Mouse (Mus musculus) heart, embryonic 14.5 days (tissue): ENCODE measurements at regions not wholly inside any gene's neighbourhood (a gene's known extent, or its start where the extent isn't known, plus 50 kb on each side); places are given as distances from the start of the nearest gene placed in this dataset.

Source experiments
- ATAC-seq: fragments of 200-750 bp; cut with Nextera tagmentation; 2 replicates; pipeline ENCODE4 v1.8.0; 2017; ENCODE audit warnings: low read depth, moderate TSS enrichment; ENCODE audit not compliant: insufficient number of reproducible peaks, insufficient read depth, low FRiP score
- H3K27ac ChIP-seq, 2 experiments: fragments of 200-500 bp in 1 of 2; fragments of 300-500 bp in 1 of 2; sonication (generic) in 1 of 2; replicated peaks in 1 of 2; 2 replicates each; pipeline ENCODE4 v1.5.1; 2012 to 2014; ENCODE audit warnings: low read depth in 2 of 2, low read length in 2 of 2, control low read depth in 1 of 2, mild to moderate bottlenecking in 1 of 2, mixed read lengths in 1 of 2; ENCODE audit not compliant: control insufficient read depth in 1 of 2, insufficient read depth in 1 of 2
- H3K27me3 ChIP-seq: fragments of 300-500 bp; sonication (generic); 2 replicates; pipeline ENCODE4 v1.6.1; 2014; ENCODE audit warnings: mild to moderate bottlenecking, low read length, control low read depth; ENCODE audit not compliant: control insufficient read depth, insufficient read depth
- H3K36me3 ChIP-seq: fragments of 300-500 bp; sonication (generic); 2 replicates; pipeline ENCODE4 v1.6.1; 2014; ENCODE audit warnings: mild to moderate bottlenecking, control low read depth, low read length, mixed read lengths; ENCODE audit not compliant: control insufficient read depth, insufficient read depth
- H3K4me1 ChIP-seq, 2 experiments: fragments of 200-500 bp in 1 of 2; fragments of 300-500 bp in 1 of 2; sonication (generic) in 1 of 2; 2 replicates each; pipeline ENCODE4 v1.6.1; 2012 to 2014; ENCODE audit warnings: low read length in 2 of 2, control low read depth in 1 of 2, mixed read lengths in 1 of 2; ENCODE audit not compliant: control insufficient read depth in 2 of 2, insufficient read depth in 2 of 2
- H3K4me2 ChIP-seq: fragments of 300-500 bp; sonication (generic); 2 replicates; pipeline ENCODE4 v1.6.1; 2014; ENCODE audit warnings: mild to moderate bottlenecking, low read length
- H3K4me3 ChIP-seq, 2 experiments: fragments of 200-500 bp in 1 of 2; fragments of 300-500 bp in 1 of 2; sonication (generic) in 1 of 2; 2 replicates each; pipeline ENCODE4 v1.5.1; 2012 to 2014; ENCODE audit warnings: low read length in 2 of 2, mild to moderate bottlenecking in 2 of 2, control low read depth in 1 of 2, low read depth in 1 of 2, moderate library complexity in 1 of 2; ENCODE audit not compliant: control insufficient read depth in 1 of 2, insufficient read depth in 1 of 2
- H3K9ac ChIP-seq: fragments of 300-500 bp; sonication (generic); 2 replicates; pipeline ENCODE4 v1.6.1; 2014; ENCODE audit warnings: mild to moderate bottlenecking, low read length
- H3K9me3 ChIP-seq: fragments of 300-500 bp; sonication (generic); 2 replicates; pipeline ENCODE4 v1.6.1; 2016; ENCODE audit warnings: low read length, control low read depth; ENCODE audit not compliant: control insufficient read depth
- WGBS: fragments of 180-500 bp; shearing (Covaris S2); extraction: QIAGEN DNeasy Blood & Tissue Kit; methylation state at CpG from one replicate; pipeline ENCODE4 v1.1.7; 2014; 5-methylcytosine and 5-hydroxymethylcytosine counted together

DNA sequence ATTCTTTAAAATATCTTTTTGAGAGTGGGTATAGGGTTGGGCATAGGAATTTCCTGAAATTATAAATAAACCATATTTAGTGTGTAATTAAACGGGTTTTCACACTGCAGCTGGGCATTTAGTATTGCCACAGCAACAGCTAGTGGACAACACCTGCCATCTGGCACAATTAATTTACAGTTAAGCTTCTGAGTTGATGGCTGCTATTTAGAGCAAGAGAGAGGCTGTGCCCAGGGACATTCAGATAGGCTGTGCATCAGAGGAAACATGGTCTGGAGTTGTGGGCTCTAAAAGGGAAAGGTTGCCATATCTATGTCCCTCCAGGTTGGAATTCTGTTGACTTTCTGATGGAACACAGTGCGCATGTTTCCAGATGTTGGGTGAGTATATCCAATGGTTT is 227.1 kb downstream of the Pth2r start:
- Histone ChIP-seq H3K9ac (no peak overlapping the region), H3K27ac (no peak overlapping the region), H3K4me1 (no peaks in the 10 kb centered on the region), H3K9me3 (no peaks in the 10 kb centered on the region), H3K4me2 (no peak overlapping the region), H3K27me3 (no peaks in the 10 kb centered on the region), H3K4me3 (no peak overlapping the region), H3K36me3 (no peaks in the 10 kb centered on the region)
- ATAC-seq, result no peak
- whole genome bisulfite sequencing, result 83% methylated on average over 2 of the region's 2 CpGs

DNA sequence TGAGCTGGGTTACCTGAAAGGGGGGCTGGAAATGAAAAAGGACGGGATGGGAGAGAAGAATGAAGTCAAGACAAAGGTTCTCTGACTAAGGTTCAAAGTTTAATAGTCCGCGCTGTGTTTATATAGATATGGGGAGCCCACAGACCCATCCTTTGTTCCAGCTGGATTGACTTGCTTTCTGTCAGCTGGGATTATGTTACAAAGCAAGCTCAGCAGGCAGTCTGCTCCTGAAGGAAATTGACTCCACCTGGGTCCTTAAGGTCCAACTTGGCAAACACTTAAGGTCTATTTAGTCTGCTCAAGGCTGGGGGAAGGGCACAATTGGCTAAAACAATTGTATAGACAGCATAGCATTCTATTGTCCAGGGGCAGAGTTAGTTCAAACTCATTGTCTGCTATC is 253.8 kb downstream of the Pth2r start:
- H3K27ac ChIP-seq, result no peak overlapping the region
- no peaks in the 10 kb centered on the region for H3K9me3 ChIP-seq
- no peaks in the 10 kb centered on the region for H3K4me1 ChIP-seq
- ATAC-seq, result no peak
- no peak overlapping the region for H3K9ac ChIP-seq
- H3K36me3 ChIP-seq, result no peaks in the 10 kb centered on the region
- 80% methylated on average over 3 of the region's 3 CpGs for WGBS
- no peak overlapping the region for H3K4me2 ChIP-seq
- H3K27me3 ChIP-seq, result no peaks in the 10 kb centered on the region
- no peak overlapping the region for H3K4me3 ChIP-seq

DNA sequence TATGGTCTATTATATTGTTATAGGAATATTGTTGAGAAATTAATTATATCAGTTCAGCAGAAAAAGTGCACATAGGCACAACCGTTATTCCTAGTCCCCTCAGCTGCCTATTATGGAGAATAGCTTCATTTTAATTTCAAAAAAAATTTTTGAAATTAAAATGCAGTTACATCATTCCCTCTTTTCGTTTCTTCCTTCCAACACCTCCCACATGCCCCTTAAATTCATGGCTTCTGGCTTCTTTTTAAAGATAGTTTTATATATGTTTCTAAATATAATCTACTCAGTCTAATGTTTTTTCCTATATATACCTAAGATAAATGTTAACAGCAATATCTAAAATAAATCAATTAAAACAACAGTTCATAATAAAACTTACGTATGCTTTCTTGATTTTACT is 256.7 kb downstream of the Pth2r start:
- no peak overlapping the region for H3K4me2 ChIP-seq
- 68% methylated on average over 3 of the region's 3 CpGs for WGBS
- no peak overlapping the region for H3K4me3 ChIP-seq
- no peaks in the 10 kb centered on the region for H3K36me3 ChIP-seq
- no peak for ATAC-seq
- H3K27ac ChIP-seq, result no peak overlapping the region
- H3K4me1 ChIP-seq, result no peaks in the 10 kb centered on the region
- no peaks in the 10 kb centered on the region for H3K9me3 ChIP-seq
- no peaks in the 10 kb centered on the region for H3K27me3 ChIP-seq
- no peak overlapping the region for H3K9ac ChIP-seq

DNA sequence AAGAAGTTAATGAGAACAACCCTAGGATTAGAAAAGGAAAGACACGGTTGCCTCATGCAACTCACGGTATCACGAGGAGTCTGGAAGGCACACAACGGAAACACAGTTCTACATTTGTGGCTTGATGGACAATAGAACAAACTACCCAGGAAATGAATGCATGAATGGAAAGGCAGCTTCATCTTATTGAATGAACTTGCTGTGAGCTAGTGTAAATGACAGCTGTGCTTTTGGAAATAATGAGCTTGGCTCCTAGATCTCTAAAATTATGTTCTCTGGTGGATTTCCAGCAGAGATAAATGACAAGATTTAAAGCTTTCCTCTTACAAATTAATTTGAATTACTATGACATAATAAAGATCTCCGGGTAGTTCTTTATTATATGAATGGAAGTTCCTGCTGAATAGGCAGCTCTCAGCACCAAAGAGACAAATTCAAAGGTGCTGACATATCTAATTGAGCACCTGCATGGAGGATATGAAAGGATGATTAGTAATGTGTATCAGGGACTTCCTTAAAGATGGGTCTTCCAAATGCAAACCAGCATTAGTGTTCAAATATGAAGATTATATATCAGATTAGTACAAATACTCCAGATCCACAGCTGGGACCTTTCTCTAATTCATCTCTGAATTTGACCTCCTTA is 262.5 kb downstream of the Pth2r start:
- 86% methylated on average over 5 of the region's 5 CpGs for WGBS

DNA sequence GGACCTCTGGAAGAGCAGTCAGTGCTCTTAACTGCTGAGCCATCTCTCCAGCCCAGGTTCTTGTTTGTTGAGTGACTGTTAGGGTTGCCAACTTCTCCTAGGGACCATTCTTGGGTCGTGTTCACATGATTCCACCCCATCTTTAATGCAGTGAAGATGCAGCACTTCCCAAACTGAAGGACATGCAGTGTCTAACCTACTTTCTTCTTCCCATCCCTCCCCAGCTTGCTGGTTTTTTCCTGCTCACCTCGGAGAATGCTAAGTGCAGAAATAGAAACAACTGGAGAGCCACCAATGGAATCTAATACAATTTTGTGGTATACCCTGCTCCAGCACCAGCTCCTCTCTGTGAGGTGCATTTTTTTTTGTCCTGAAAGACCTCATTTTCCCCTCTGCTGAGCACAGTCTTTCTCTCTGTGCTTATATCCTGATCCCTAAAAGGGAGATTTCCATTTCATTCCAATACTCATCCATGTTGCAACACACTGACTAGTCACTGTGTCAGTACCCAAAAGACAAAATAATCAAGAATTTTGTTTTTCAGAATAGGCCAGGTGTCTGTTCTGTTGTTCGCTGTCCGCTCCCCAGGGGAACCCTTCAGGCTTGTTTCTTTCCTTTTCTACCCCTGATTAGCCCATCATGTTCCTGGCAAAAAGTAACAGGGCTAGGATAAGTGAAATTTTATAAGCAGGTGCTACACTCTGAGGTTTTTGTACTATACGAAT is 263.6 kb downstream of the Pth2r start:
- no peaks in the 10 kb centered on the region for H3K36me3 ChIP-seq
- no peak for ATAC-seq
- no peak overlapping the region for H3K27ac ChIP-seq
- no peaks in the 10 kb centered on the region for H3K9me3 ChIP-seq
- H3K4me2 ChIP-seq, result no peak overlapping the region
- no peak overlapping the region for H3K9ac ChIP-seq
- 68% methylated on average over 5 of the region's 5 CpGs for WGBS
- H3K4me3 ChIP-seq, result no peak overlapping the region
- H3K4me1 ChIP-seq, result no peaks in the 10 kb centered on the region
- H3K27me3 ChIP-seq, result no peaks in the 10 kb centered on the region

More for the DNA sequence above, 262.5 kb downstream of the Pth2r start:
- no peak for ATAC-seq
- no peak overlapping the region for H3K4me2 ChIP-seq
- H3K27me3 ChIP-seq, result no peaks in the 10 kb centered on the region
- no peaks in the 10 kb centered on the region for H3K36me3 ChIP-seq
- H3K4me1 ChIP-seq, result no peaks in the 10 kb centered on the region
- H3K27ac ChIP-seq, result no peak overlapping the region
- no peak overlapping the region for H3K9ac ChIP-seq
- no peak overlapping the region for H3K4me3 ChIP-seq
- H3K9me3 ChIP-seq, result no peaks in the 10 kb centered on the region

DNA sequence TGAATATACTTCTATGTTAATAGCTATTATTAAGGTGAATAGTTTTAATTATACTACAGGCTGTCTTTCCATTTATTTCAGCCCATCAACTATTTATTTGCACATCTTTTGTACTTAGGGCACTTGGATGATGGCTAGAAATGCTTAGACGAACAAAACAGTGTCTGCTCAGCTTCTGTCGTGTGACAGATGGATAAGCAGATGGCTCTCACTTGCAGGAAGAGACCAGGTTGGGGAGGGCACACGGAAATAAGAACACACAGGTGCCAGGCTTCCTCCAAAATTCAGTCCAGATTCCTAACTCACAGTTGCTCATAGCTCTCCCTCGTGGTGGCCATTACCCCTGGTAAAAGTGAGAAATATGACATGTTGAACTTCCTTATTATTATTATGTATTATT is 267.0 kb downstream of the Pth2r start:
- no peak overlapping the region for H3K27ac ChIP-seq
- no peaks in the 10 kb centered on the region for H3K36me3 ChIP-seq
- no peaks in the 10 kb centered on the region for H3K9me3 ChIP-seq
- H3K9ac ChIP-seq, result no peak overlapping the region
- 65% methylated on average over 4 of the region's 4 CpGs for WGBS
- no peaks in the 10 kb centered on the region for H3K27me3 ChIP-seq
- H3K4me2 ChIP-seq, result no peak overlapping the region
- ATAC-seq, result no peak
- no peak overlapping the region for H3K4me3 ChIP-seq
- no peaks in the 10 kb centered on the region for H3K4me1 ChIP-seq

DNA sequence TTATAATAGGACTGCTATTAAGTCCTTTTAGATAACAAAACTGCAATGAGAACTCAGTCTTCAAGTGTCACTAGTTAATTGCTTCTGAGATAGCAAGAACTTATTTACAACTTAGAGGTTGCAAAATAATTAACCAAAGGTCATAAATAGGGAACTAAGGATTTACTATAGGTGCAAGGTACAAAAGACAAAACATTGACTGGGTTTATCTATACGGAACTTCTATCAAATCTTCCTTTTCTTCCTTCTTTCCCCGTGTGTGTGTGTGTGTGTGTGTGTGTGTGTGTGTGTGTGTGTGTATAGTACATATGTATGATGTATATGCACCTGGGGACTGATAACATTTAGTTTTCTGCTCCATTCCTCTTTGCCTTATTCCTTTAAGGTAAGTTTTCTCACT is 305.5 kb downstream of the Pth2r start:
- no peak overlapping the region for H3K4me3 ChIP-seq
- H3K36me3 ChIP-seq, result no peaks in the 10 kb centered on the region
- H3K9me3 ChIP-seq, result 0 out of 2 replicates have a peak, but pooled peaks cover 3% of the 10 kb centered on the region
- no peak overlapping the region for H3K9ac ChIP-seq
- H3K27me3 ChIP-seq, result no peaks in the 10 kb centered on the region
- no peak overlapping the region for H3K27ac ChIP-seq
- H3K4me2 ChIP-seq, result no peak overlapping the region
- no peaks in the 10 kb centered on the region for H3K4me1 ChIP-seq
- ATAC-seq, result no peak
- WGBS, result 48% methylated on average over 2 of the region's 2 CpGs

DNA sequence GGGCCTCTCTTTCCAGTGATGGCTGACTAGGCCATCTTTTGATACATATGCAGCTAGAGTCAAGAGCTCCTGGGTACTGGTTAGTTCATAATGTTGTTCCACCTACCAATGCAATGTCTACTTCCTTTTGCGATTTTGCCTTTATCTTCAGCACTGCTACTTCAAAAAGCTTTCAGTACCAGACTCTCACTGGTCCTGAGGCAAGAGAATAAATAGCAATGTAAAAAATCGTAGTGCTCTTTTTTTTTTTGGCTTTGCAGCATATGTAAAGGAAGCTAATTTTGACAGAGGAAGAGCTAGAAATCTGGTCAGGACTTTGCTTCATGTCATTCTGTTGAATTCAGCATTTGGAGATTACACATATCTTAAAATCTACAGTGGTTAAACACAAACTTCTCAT is 291.0 kb upstream of the Crygf start:
- WGBS, result 66% methylated on average over 2 of the region's 2 CpGs

More for the DNA sequence above, 291.0 kb upstream of the Crygf start:
- no peak overlapping the region for H3K4me3 ChIP-seq
- H3K36me3 ChIP-seq, result no peaks in the 10 kb centered on the region
- no peaks in the 10 kb centered on the region for H3K27me3 ChIP-seq
- no peak for ATAC-seq
- no peak overlapping the region for H3K9ac ChIP-seq
- H3K4me2 ChIP-seq, result no peak overlapping the region
- H3K4me1 ChIP-seq, result no peaks in the 10 kb centered on the region
- no peak overlapping the region for H3K27ac ChIP-seq
- H3K9me3 ChIP-seq, result no peaks in the 10 kb centered on the region
